Comparison of ENCODE assay signal across 12 mouse cellular contexts in genomic region chr14:83944176-83944575, GRCm38 (mm10).
DNase-seq lines count a peak whose midpoint lies in the region; ATAC-seq and TF ChIP-seq lines count a peak whose summit lies in the region.
"Had no signal": no experiment of that assay in that cellular context is flagged by ENCODE, and none has a peak within 500 bp of the region (broad histone marks: within the 10 kb centered on the region; RNA-seq: fewer than 3 reads in every experiment).

No protein-coding gene starts in this region.

- H3K36me3 ChIP-seq in forebrain, embryonic 13.5 days (ENCODE audit: poor library complexity, severe bottlenecking) = no peaks in the 10 kb centered on the region
- no peaks in the 10 kb centered on the region for H3K36me3 ChIP-seq in forebrain, embryonic 16.5 days (ENCODE audit: control insufficient read depth, insufficient read depth)
- H3K36me3 ChIP-seq in lung, postnatal 0 days (ENCODE audit: insufficient read depth, low read length) = no peaks in the 10 kb centered on the region
- H3K36me3 ChIP-seq: heart, embryonic 13.5 days had no signal

- peak; percentile 26; the same call in 1 of the 2 replicates for TF ChIP-seq CTCF in lung, postnatal 0 days (IDR thresholded peaks at IDR 0.05)

- no peaks in the 10 kb centered on the region for H3K9me3 ChIP-seq in forebrain, embryonic 13.5 days (replicated peaks)
- H3K9me3 ChIP-seq in forebrain, embryonic 16.5 days (ENCODE audit: control insufficient read depth, low read length) = no peaks in the 10 kb centered on the region
- H3K9me3 ChIP-seq in lung, postnatal 0 days (ENCODE audit: low read length) = no peaks in the 10 kb centered on the region
- H3K9me3 ChIP-seq: heart, embryonic 13.5 days had no signal

- no peak for DNase-seq in lung, postnatal 0 days (ENCODE audit: low spot score)
- no peak for DNase-seq in lung, postnatal 10 days
- peak; percentile 12 for DNase-seq in R1 (ENCODE audit: low read depth, low spot score)
- peak; percentile 6 for DNase-seq in retina, postnatal 1 day
- no peak for DNase-seq in cerebellum, adult 11 months
- DNase-seq in T-cell, adult 2 months (ENCODE audit: low spot score) = no peak
- DNase-seq: cerebellum, adult 9-11 months; kidney, postnatal 25 days; thymus, adult 2 months had no signal

- H3K9ac ChIP-seq in forebrain, embryonic 13.5 days = no peak overlapping the region
- no peak overlapping the region for H3K9ac ChIP-seq in forebrain, embryonic 16.5 days (replicated peaks; ENCODE audit: low read depth, low read length)
- no peak overlapping the region for H3K9ac ChIP-seq in lung, postnatal 0 days (replicated peaks; ENCODE audit: low read depth)
- H3K9ac ChIP-seq: heart, embryonic 13.5 days had no signal

- no peak overlapping the region for H3K4me3 ChIP-seq in forebrain, embryonic 13.5 days
- H3K4me3 ChIP-seq in forebrain, embryonic 16.5 days (replicated peaks; ENCODE audit: low read length) = no peak overlapping the region
- no peak overlapping the region for H3K4me3 ChIP-seq in lung, postnatal 0 days (ENCODE audit: low read depth, low read length)
- H3K4me3 ChIP-seq: heart, embryonic 13.5 days had no signal

- no peak for TF ChIP-seq EP300 in lung, postnatal 0 days (IDR thresholded peaks at IDR 0.05)

- H3K27me3 ChIP-seq in forebrain, embryonic 13.5 days = no peaks in the 10 kb centered on the region
- no peaks in the 10 kb centered on the region for H3K27me3 ChIP-seq in forebrain, embryonic 16.5 days (replicated peaks; ENCODE audit: control insufficient read depth, insufficient read depth, low read length)
- no peaks in the 10 kb centered on the region for H3K27me3 ChIP-seq in lung, postnatal 0 days (replicated peaks; ENCODE audit: insufficient read depth, low read length)
- H3K27me3 ChIP-seq: heart, embryonic 13.5 days had no signal

- 64% methylated on average over 3 of the region's 3 CpGs for WGBS in forebrain, embryonic 13.5 days
- WGBS in forebrain, embryonic 16.5 days = 66% methylated on average over 3 of the region's 3 CpGs
- WGBS in lung, postnatal 0 days = 55% methylated on average over 3 of the region's 3 CpGs

- H3K27ac ChIP-seq in forebrain, embryonic 13.5 days = no peak overlapping the region
- no peak overlapping the region for H3K27ac ChIP-seq in forebrain, embryonic 16.5 days (ENCODE audit: low read length)
- H3K27ac ChIP-seq in lung, postnatal 0 days (ENCODE audit: low read length) = no peak overlapping the region
- H3K27ac ChIP-seq: heart, embryonic 13.5 days had no signal

- no peaks in the 10 kb centered on the region for H3K4me1 ChIP-seq in forebrain, embryonic 13.5 days
- H3K4me1 ChIP-seq in forebrain, embryonic 16.5 days (replicated peaks; ENCODE audit: control insufficient read depth, insufficient read depth, low read length) = no peaks in the 10 kb centered on the region
- H3K4me1 ChIP-seq in lung, postnatal 0 days (ENCODE audit: insufficient read depth, low read depth, low read length) = no peaks in the 10 kb centered on the region
- H3K4me1 ChIP-seq: heart, embryonic 13.5 days had no signal

- peak; percentile 66; the same call in 1 of the 2 replicates for ATAC-seq in forebrain, embryonic 13.5 days
- ATAC-seq in forebrain, embryonic 16.5 days = no peak
- ATAC-seq in lung, postnatal 0 days = no peak

- H3K4me2 ChIP-seq in forebrain, embryonic 13.5 days = no peak overlapping the region
- H3K4me2 ChIP-seq in forebrain, embryonic 16.5 days (ENCODE audit: low read length) = no peak overlapping the region
- H3K4me2 ChIP-seq in lung, postnatal 0 days (replicated peaks; ENCODE audit: low read depth, low read length) = no peak overlapping the region
- H3K4me2 ChIP-seq: heart, embryonic 13.5 days had no signal

Comparison
In these comparisons a context has a peak if more than half of its experiments do, and no peak if none do; other contexts are left out.
1. DNase-seq: peak in R1 (single experiment) and retina, postnatal 1 day (single experiment); none in lung, postnatal 0 days (single experiment), lung, postnatal 10 days (single experiment), cerebellum, adult 11 months (single experiment) and T-cell, adult 2 months (single experiment).